Comparison of ENCODE assay signal across 8 mouse cellular contexts in the genomic region with DNA sequence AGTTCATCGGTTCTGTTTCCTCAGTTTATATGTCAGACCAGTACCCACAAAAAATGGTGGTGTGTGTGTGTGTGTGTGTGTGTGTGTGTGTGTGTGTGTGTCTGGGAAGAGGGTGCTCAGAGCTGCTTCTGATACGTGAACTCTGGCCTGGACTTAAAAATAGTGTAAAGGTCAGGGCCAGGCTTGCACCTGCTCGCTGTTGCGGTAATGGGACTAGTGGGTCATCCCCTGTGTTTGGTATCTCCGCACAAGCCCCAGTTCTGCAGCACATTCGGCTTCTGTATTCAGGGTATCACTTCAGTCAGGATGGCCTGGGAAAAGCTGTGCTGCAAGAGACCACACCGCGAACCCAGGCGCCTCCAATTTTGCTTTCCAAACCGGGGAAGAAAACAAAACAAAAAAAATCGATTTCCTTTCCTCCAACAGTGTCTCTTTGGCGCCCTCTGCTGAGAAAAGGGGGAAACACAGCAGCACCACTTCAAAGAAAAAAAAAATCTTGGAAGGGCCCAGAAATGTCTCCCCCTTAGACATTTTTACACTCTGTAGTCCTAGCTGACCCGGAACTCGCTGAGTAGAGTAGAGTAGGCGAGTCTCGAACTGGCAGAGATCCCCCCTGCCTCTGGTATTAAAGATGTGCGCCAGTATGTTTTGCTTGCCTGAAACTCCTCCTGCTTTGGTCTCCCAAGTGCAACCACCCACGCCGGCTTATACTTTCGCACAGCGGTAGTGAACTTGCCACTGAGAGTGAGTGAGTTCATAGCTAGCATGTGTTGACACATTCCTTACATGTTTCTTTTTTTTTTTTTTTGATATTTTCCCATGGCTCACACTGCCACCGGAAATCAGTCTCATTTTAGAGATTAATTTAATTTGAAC. TPM values are rescaled to one million over a fixed set of nuclear protein-coding genes. Genes with fewer than 3 reads are reported as not detected.
A peak's percentile ranks its signal among the peaks of the same experiment; 100 is the strongest.
DNase-seq lines count a peak whose midpoint lies in the region; ATAC-seq and TF ChIP-seq lines count a peak whose summit lies in the region.

No protein-coding gene starts in this region.

- peaks cover 22% of the 10 kb centered on the region for H3K4me1 ChIP-seq in heart, embryonic 12.5 days (replicated peaks)
- H3K4me1 ChIP-seq in liver, embryonic 12.5 days, result peaks cover 51% of the 10 kb centered on the region
- H3K4me1 ChIP-seq in stomach, embryonic 15.5 days, result peaks cover 9% of the 10 kb centered on the region

- H3K4me3 ChIP-seq in C2C12 (ENCODE audit: insufficient read depth, poor library complexity, severe bottlenecking), result peak overlapping the region; percentile 21
- peak overlapping the region; percentile 50 for H3K4me3 ChIP-seq in heart, embryonic 12.5 days
- H3K4me3 ChIP-seq in liver, embryonic 12.5 days, result peak overlapping the region; percentile 92
- peak overlapping the region; percentile 39 for H3K4me3 ChIP-seq in stomach, embryonic 15.5 days (replicated peaks)

- H3K79me2 ChIP-seq in C2C12 (ENCODE audit: control insufficient read depth, insufficient read depth), result no peaks in the 10 kb centered on the region

- peak overlapping the region; percentile 61 for H3K9ac ChIP-seq in heart, embryonic 12.5 days
- H3K9ac ChIP-seq in liver, embryonic 12.5 days, result peak overlapping the region; percentile 68
- H3K9ac ChIP-seq in stomach, embryonic 15.5 days, result 0 out of 2 replicates have a peak overlapping the region, but pooled peaks have one; percentile 9

- ATAC-seq in erythroid progenitor cell, adult 5-6 weeks (replicated peaks; ENCODE audit: low FRiP score, poor library complexity, severe bottlenecking), result peak; percentile 51
- ATAC-seq in heart, embryonic 12.5 days (ENCODE audit: insufficient number of reproducible peaks, low FRiP score), result no peak
- ATAC-seq in liver, embryonic 12.5 days, result no peak
- ATAC-seq in stomach, embryonic 15.5 days (ENCODE audit: insufficient read depth, low FRiP score, low read depth), result no peak

- DNase-seq in brain, adult 2 months (ENCODE audit: low read depth, low spot score), result peak; percentile 92
- peak; percentile 95 for DNase-seq in kidney, postnatal 10 days
- DNase-seq in natural killer cell, adult 2 months (ENCODE audit: low spot score in 2 of 2), result peak; percentile 85 to 90

- H3K27me3 ChIP-seq in C2C12 (ENCODE audit: control insufficient read depth, insufficient read depth, insufficient read length), result no peaks in the 10 kb centered on the region
- H3K27me3 ChIP-seq in heart, embryonic 12.5 days (replicated peaks), result no peaks in the 10 kb centered on the region
- H3K27me3 ChIP-seq in liver, embryonic 12.5 days (replicated peaks), result no peaks in the 10 kb centered on the region
- no peaks in the 10 kb centered on the region for H3K27me3 ChIP-seq in stomach, embryonic 15.5 days (replicated peaks)

- H3K79me3 ChIP-seq in C2C12 (ENCODE audit: low read depth), result peaks cover 2% of the 10 kb centered on the region

- peak overlapping the region; percentile 94 for H3K27ac ChIP-seq in heart, embryonic 12.5 days (ENCODE audit: poor library complexity, severe bottlenecking)
- peak overlapping the region; percentile 98 for H3K27ac ChIP-seq in liver, embryonic 12.5 days
- H3K27ac ChIP-seq in stomach, embryonic 15.5 days, result peak overlapping the region; percentile 86

- peak overlapping the region; percentile 41 for H3ac ChIP-seq in C2C12 (ENCODE audit: control insufficient read depth, insufficient read length, low read depth)

- TF ChIP-seq CTCF in C2C12 (IDR thresholded peaks at IDR 0.05; ENCODE audit: control insufficient read depth, insufficient read depth, insufficient read length), result peak; percentile 45

- 15% methylated on average over 22 of the region's 22 CpGs for WGBS in heart, embryonic 12.5 days
- WGBS in liver, embryonic 12.5 days (ENCODE audit: insufficient replicate concordance), result 20% methylated on average over 22 of the region's 22 CpGs
- 14% methylated on average over 22 of the region's 22 CpGs for WGBS in stomach, embryonic 15.5 days

- H3K36me3 ChIP-seq in C2C12 (ENCODE audit: control insufficient read depth, insufficient read depth), result no peaks in the 10 kb centered on the region
- no peaks in the 10 kb centered on the region for H3K36me3 ChIP-seq in heart, embryonic 12.5 days
- H3K36me3 ChIP-seq in liver, embryonic 12.5 days, result no peaks in the 10 kb centered on the region
- no peaks in the 10 kb centered on the region for H3K36me3 ChIP-seq in stomach, embryonic 15.5 days

- no peaks in the 10 kb centered on the region for H3K9me3 ChIP-seq in heart, embryonic 12.5 days (replicated peaks)
- no peaks in the 10 kb centered on the region for H3K9me3 ChIP-seq in liver, embryonic 12.5 days (replicated peaks)
- no peaks in the 10 kb centered on the region for H3K9me3 ChIP-seq in stomach, embryonic 15.5 days

- peak overlapping the region; percentile 74 for H3K4me2 ChIP-seq in heart, embryonic 12.5 days
- peak overlapping the region; percentile 82 for H3K4me2 ChIP-seq in liver, embryonic 12.5 days
- H3K4me2 ChIP-seq in stomach, embryonic 15.5 days, result peak overlapping the region; percentile 77

TF ChIP-seq in C2C12, 6 proteins besides CTCF, POLR2A, EP300 and RAD21:
- TF ChIP-seq USF1 (IDR thresholded peaks at IDR 0.05; ENCODE audit: low read depth) (no peak), MAX (IDR thresholded peaks at IDR 0.05) (no peak), MYOD1 (IDR thresholded peaks at IDR 0.05; ENCODE audit: control insufficient read depth, insufficient read length, low read depth) (no peak), FOSL1 (IDR thresholded peaks at IDR 0.05; ENCODE audit: insufficient read depth, low read length, poor library complexity, severe bottlenecking) (no peak), CEBPB (IDR thresholded peaks at IDR 0.05; ENCODE audit: low read depth) (no peak), MYOG (IDR thresholded peaks at IDR 0.05; ENCODE audit: control insufficient read depth, extremely low read depth, insufficient read length) (no peak)

RNA-seq across cellular contexts. Expression of a gene that starts 1.2 kb away (rescaled TPM):
- 18.4 TPM for polyA plus RNA-seq in C2C12 (2012; fragmentation: generic; extraction: Trizol)
- total RNA-seq in erythroid progenitor cell, adult 5-6 weeks (2015; ENCODE audit: low replicate concordance), result 59.1 and 61.6 TPM in 2 replicates
- total RNA-seq in erythroid progenitor cell, adult 5-6 weeks (2017; ENCODE audit: low replicate concordance), result 55.4 and 79.1 TPM in 2 replicates
- 21.0 and 25.9 TPM in 2 replicates for polyA plus RNA-seq in heart, embryonic 12.5 days (2016; fragmentation: Nextera tagmentation; extraction: Ambion mirVana)
- polyA plus RNA-seq in liver, embryonic 12.5 days (2016; fragmentation: Nextera tagmentation; extraction: Ambion mirVana), result 21.4 and 23.9 TPM in 2 replicates
- polyA plus RNA-seq in stomach, embryonic 15.5 days (2015; fragmentation: Nextera tagmentation; extraction: Ambion mirVana), result 25.4 and 28.5 TPM in 2 replicates

RNA-seq across cellular contexts. Expression of a gene that starts 13.8 kb away (rescaled TPM):
- polyA plus RNA-seq in C2C12 (2012; fragmentation: generic; extraction: Trizol), result 2.1 TPM
- 1.7 TPM in 1 of 2 replicates, not detected in the other for total RNA-seq in erythroid progenitor cell, adult 5-6 weeks (2015; ENCODE audit: low replicate concordance)
- total RNA-seq in erythroid progenitor cell, adult 5-6 weeks (2017; ENCODE audit: low replicate concordance), result 0.76 and 1.5 TPM in 2 replicates
- polyA plus RNA-seq in heart, embryonic 12.5 days (2016; fragmentation: Nextera tagmentation; extraction: Ambion mirVana), result 19.9 and 20.2 TPM in 2 replicates
- 5.3 and 5.5 TPM in 2 replicates for polyA plus RNA-seq in liver, embryonic 12.5 days (2016; fragmentation: Nextera tagmentation; extraction: Ambion mirVana)
- polyA plus RNA-seq in stomach, embryonic 15.5 days (2015; fragmentation: Nextera tagmentation; extraction: Ambion mirVana), result 12.5 and 14.9 TPM in 2 replicates

RNA-seq across cellular contexts. Expression of a gene that starts 29.5 kb away (rescaled TPM):
- polyA plus RNA-seq in C2C12 (2012; fragmentation: generic; extraction: Trizol), result 206 TPM
- 7.2 and 9.2 TPM in 2 replicates for total RNA-seq in erythroid progenitor cell, adult 5-6 weeks (2015; ENCODE audit: low replicate concordance)
- total RNA-seq in erythroid progenitor cell, adult 5-6 weeks (2017; ENCODE audit: low replicate concordance), result 1.9 and 8.2 TPM in 2 replicates
- polyA plus RNA-seq in heart, embryonic 12.5 days (2016; fragmentation: Nextera tagmentation; extraction: Ambion mirVana), result 124 and 130 TPM in 2 replicates
- polyA plus RNA-seq in liver, embryonic 12.5 days (2016; fragmentation: Nextera tagmentation; extraction: Ambion mirVana), result 38.5 and 38.8 TPM in 2 replicates
- polyA plus RNA-seq in stomach, embryonic 15.5 days (2015; fragmentation: Nextera tagmentation; extraction: Ambion mirVana), result 128 and 129 TPM in 2 replicates

Comparison
In these comparisons a context has a peak if more than half of its experiments do, and no peak if none do; other contexts are left out.
1. H3K4me3 ChIP-seq: peak in every context shown above with its lines; median percentile 92 in liver, embryonic 12.5 days; 50 in heart, embryonic 12.5 days; 39 in stomach, embryonic 15.5 days; 21 in C2C12.
2. H3K9ac ChIP-seq: peak in every context shown above with its lines; median percentile 68 in liver, embryonic 12.5 days; 61 in heart, embryonic 12.5 days; 9 in stomach, embryonic 15.5 days.